Mouse (Mus musculus) limb, embryonic 14.5 days (tissue): ENCODE measurements around the gene Kmt2a. TPM values are rescaled to one million over a fixed set of nuclear protein-coding genes. Genes with fewer than 3 reads are reported as not detected.

Experiments
- ATAC-seq: fragments of 200-750 bp; cut with Nextera tagmentation; 2 replicates; pipeline ENCODE4 v1.8.0; 2017; ENCODE audit warnings: low read depth, moderate number of reproducible peaks, moderate TSS enrichment; ENCODE audit not compliant: low FRiP score
- DNase-seq: peaks from one replicate; pipeline ENCODE4 v3.0.0-alpha.2; 2015; ENCODE audit warnings: low spot score
- H3K27ac ChIP-seq: fragments of 300-500 bp; sonication (generic); replicated peaks from 2 replicates; pipeline ENCODE4 v1.5.1; 2014; ENCODE audit warnings: low read depth, mild to moderate bottlenecking, low read length, moderate library complexity, mixed read lengths
- H3K27me3 ChIP-seq: fragments of 300-500 bp; sonication (generic); 2 replicates; pipeline ENCODE4 v1.6.1; 2014; ENCODE audit warnings: low read length, mixed read lengths; ENCODE audit not compliant: control insufficient read depth, insufficient read depth
- H3K36me3 ChIP-seq: fragments of 300-500 bp; sonication (generic); 2 replicates; pipeline ENCODE4 v1.6.1; 2014; ENCODE audit warnings: mild to moderate bottlenecking, low read length, moderate library complexity, mixed read lengths; ENCODE audit not compliant: control insufficient read depth, insufficient read depth
- H3K4me1 ChIP-seq: fragments of 300-500 bp; sonication (generic); 2 replicates; pipeline ENCODE4 v1.6.1; 2014; ENCODE audit warnings: antibody characterized with exemption, low read length, mixed read lengths; ENCODE audit not compliant: control insufficient read depth, insufficient read depth
- H3K4me2 ChIP-seq: fragments of 300-500 bp; sonication (generic); replicated peaks from 2 replicates; pipeline ENCODE4 v1.6.1; 2014; ENCODE audit warnings: low read depth, mild to moderate bottlenecking, low read length, moderate library complexity; ENCODE audit not compliant: severe bottlenecking
- H3K4me3 ChIP-seq: fragments of 300-500 bp; sonication (generic); replicated peaks from 2 replicates; pipeline ENCODE4 v1.5.1; 2014; ENCODE audit warnings: low read length
- H3K9ac ChIP-seq: fragments of 300-500 bp; sonication (generic); 2 replicates; pipeline ENCODE4 v1.6.1; 2014; ENCODE audit warnings: mild to moderate bottlenecking, low read depth, low read length, moderate library complexity; ENCODE audit not compliant: severe bottlenecking
- H3K9me3 ChIP-seq: fragments of 300-500 bp; sonication (generic); 2 replicates; pipeline ENCODE4 v1.6.1; 2016; ENCODE audit warnings: low read length; ENCODE audit not compliant: control insufficient read depth
- POLR2A ChIP-seq: fragments of 200-500 bp; IDR thresholded peaks from 2 replicates; pipeline ENCODE4 v1.8.0; 2012; ENCODE audit warnings: inconsistent platforms, mild to moderate bottlenecking, moderate library complexity, borderline replicate concordance; ENCODE audit not compliant: insufficient read depth, insufficient read length; ENCODE audit errors: extremely low read depth
- WGBS: fragments of 180-500 bp; shearing (Covaris S2); extraction: QIAGEN DNeasy Blood & Tissue Kit; methylation state at CpG from one replicate; pipeline ENCODE4 v1.1.7; 2014; 5-methylcytosine and 5-hydroxymethylcytosine counted together
- polyA plus RNA-seq, 2 experiments: library from polyadenylated mRNA; depleted of rRNA in 1 of 2; stranded (reverse) in 1 of 2; unstranded in 1 of 2; fragments of >200 nt; fragmentation: Nextera tagmentation in 1 of 2; extraction: Ambion mirVana in 1 of 2; gene quantifications; 2 replicates each; pipeline versions ENCODE4 v1.2.1 to v1.2.3; 2012 to 2014

Gene Kmt2a
- polyA plus RNA-seq, 2 experiments, result 16.8 to 21.7 TPM

DNA sequence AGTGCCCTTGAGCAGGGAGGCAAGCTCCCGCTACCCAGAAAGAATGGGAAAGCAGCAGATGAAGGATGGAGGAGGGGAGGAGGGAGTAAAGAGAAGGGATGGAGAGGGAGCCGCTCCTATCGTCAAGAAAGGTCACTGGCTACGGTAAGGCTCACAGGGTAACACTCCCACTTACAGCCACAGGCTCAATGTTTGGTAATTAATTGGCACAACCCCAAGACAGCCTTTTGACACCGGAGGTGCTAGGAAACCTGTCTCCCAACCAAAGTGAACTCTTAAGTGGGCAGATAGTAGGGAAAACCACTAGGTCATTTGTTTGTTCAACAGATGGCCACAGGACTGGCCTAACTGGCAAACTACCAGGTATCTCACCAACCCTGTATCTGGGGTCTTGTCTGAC lies 74.0 kb downstream of the Kmt2a start:
- H3K27me3 ChIP-seq, result no peaks in the 10 kb centered on the region
- H3K9ac ChIP-seq, result no peak overlapping the region
- peaks cover 75% of the 10 kb centered on the region for H3K36me3 ChIP-seq
- ATAC-seq (no peak), DNase-seq (no peak)
- TF ChIP-seq POLR2A, result no peak
- H3K9me3 ChIP-seq, result no peaks in the 10 kb centered on the region
- 54% methylated on average over 5 of the region's 5 CpGs for WGBS
- no peak overlapping the region for H3K27ac ChIP-seq
- H3K4me3 ChIP-seq, result no peak overlapping the region
- H3K4me2 ChIP-seq, result no peak overlapping the region
- no peaks in the 10 kb centered on the region for H3K4me1 ChIP-seq

- 91% methylated on average over 5 of the region's 5 CpGs for WGBS
Measured at GRCm38 (mm10) chr9:44805536-44805935, 75.6 kb downstream of the Kmt2a start.

DNA sequence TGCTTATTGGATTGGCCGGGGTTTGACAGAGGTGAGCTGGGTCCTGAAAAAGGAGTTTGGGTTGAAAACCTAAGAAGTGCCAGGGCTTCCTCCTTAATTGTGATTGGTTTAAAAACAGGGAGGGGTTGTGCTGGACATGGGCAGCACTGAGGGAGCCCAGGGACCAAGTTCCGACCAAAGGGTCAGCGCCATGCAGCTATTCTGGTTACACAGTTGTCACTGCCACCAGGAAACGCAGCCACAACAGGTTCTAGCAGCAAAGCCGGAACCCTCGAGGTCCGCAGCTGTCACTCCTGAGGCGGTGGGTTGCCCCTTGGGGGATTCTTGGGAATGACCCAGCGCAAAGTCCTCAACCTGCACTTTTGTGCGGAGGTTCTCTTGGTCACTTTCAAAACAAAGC lies 76.4 kb downstream of the Kmt2a start:
- WGBS, result 90% methylated on average over 10 of the region's 10 CpGs
- ATAC-seq, result 0 out of 2 replicates have a peak, but pooled peaks have one; percentile 21
- H3K36me3 ChIP-seq, result peaks cover 50% of the 10 kb centered on the region

More at GRCm38 (mm10) chr9:44805536-44805935, 75.6 kb downstream of the Kmt2a start:
- H3K27ac ChIP-seq, result no peak overlapping the region
- no peak overlapping the region for H3K9ac ChIP-seq
- no peak for DNase-seq
- ATAC-seq, result no peak
- H3K27me3 ChIP-seq, result no peaks in the 10 kb centered on the region
- H3K9me3 ChIP-seq, result no peaks in the 10 kb centered on the region
- TF ChIP-seq POLR2A, result no peak
- H3K4me2 ChIP-seq, result no peak overlapping the region
- peaks cover 59% of the 10 kb centered on the region for H3K36me3 ChIP-seq
- no peaks in the 10 kb centered on the region for H3K4me1 ChIP-seq
- no peak overlapping the region for H3K4me3 ChIP-seq

DNA sequence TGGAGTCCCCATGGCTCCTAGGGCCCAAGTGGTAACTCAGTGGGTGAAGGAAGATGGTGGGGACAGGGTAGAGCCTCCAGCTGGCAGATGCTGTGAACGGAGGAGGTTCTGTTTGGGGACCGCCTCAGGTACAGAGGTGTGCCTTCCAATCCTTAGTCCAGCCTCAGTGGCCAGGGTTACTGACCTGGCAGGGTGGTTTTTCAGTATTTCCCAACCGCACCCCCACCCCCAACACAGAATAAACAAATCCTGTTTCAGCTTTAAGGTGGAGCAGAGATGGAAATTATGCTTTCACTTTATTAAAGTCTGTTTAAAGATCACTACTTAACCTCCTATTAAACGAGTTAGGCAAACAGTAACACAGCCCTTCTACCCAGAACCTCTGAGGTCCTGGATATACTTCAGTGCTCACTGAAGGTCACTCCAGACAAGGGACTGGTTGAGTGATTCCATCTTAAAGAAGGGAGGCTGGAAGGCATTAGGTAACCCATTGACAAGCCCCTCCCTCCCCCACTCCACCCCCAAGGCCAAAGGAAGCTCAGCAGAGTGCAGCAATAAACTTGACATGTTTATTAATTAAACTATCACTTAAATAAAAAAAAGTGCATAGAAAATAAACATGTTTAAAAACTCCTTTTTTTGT lies 78.2 kb downstream of the Kmt2a start, which contains the start of gene Ttc36:
Ttc36 (minus strand) TSS at position 265 of the 643 bp plus-strand sequence.
- no peak for TF ChIP-seq POLR2A
- no peak within 1 kb of the TSS for H3K4me3 ChIP-seq
- no peaks in the 10 kb centered on the region for H3K9me3 ChIP-seq
- peaks cover 9% of the 10 kb centered on the region for H3K4me1 ChIP-seq
- no peak for DNase-seq
- H3K36me3 ChIP-seq, result peaks cover 32% of the 10 kb centered on the region
- no peak within 1 kb of the TSS for H3K27ac ChIP-seq
- H3K4me2 ChIP-seq, result no peak within 1 kb of the TSS
- 70% methylated on average over 4 of the region's 4 CpGs for WGBS
- H3K27me3 ChIP-seq, result 0 out of 2 replicates have a peak, but pooled peaks cover 4% of the 10 kb centered on the region
- ATAC-seq, result no peak
- H3K9ac ChIP-seq, result no peak within 1 kb of the TSS

More for the DNA sequence above, 76.4 kb downstream of the Kmt2a start:
- no peak overlapping the region for H3K4me3 ChIP-seq
- TF ChIP-seq POLR2A, result no peak
- no peak for DNase-seq
- no peak overlapping the region for H3K9ac ChIP-seq
- no peak overlapping the region for H3K4me2 ChIP-seq
- no peak overlapping the region for H3K27ac ChIP-seq
- peaks cover 5% of the 10 kb centered on the region for H3K4me1 ChIP-seq
- no peaks in the 10 kb centered on the region for H3K27me3 ChIP-seq
- H3K9me3 ChIP-seq, result no peaks in the 10 kb centered on the region

GRCm38 (mm10) chr9:44801669-44802068 lies 79.4 kb downstream of the Kmt2a start:
- H3K9ac ChIP-seq, result no peak overlapping the region
- H3K27me3 ChIP-seq, result 0 out of 2 replicates have a peak, but pooled peaks cover 4% of the 10 kb centered on the region
- H3K4me1 ChIP-seq, result peaks cover 9% of the 10 kb centered on the region
- no peak for TF ChIP-seq POLR2A
- no peaks in the 10 kb centered on the region for H3K9me3 ChIP-seq
- no peak overlapping the region for H3K27ac ChIP-seq
- ATAC-seq (no peak), DNase-seq (no peak)
- no peak overlapping the region for H3K4me3 ChIP-seq
- H3K4me2 ChIP-seq, result no peak overlapping the region
- H3K36me3 ChIP-seq, result peaks cover 20% of the 10 kb centered on the region
- 72% methylated on average over 6 of the region's 6 CpGs for WGBS
